In genomic region chr7:127180783-127181182, GRCm38 (mm10) we compare ENCODE assay signal across 18 mouse cellular contexts. TPM values are rescaled to one million over a fixed set of nuclear protein-coding genes. Genes with fewer than 3 reads are reported as not detected.
DNase-seq lines count a peak whose midpoint lies in the region; ATAC-seq and TF ChIP-seq lines count a peak whose summit lies in the region.
"Had no signal": no experiment of that assay in that cellular context is flagged by ENCODE, and none has a peak within 500 bp of the region (broad histone marks: within the 10 kb centered on the region; RNA-seq: fewer than 3 reads in every experiment).

No protein-coding gene starts in this region.

- TF ChIP-seq CTCF in spleen, adult 2 months (IDR thresholded peaks at IDR 0.05; ENCODE audit: extremely low read depth, insufficient read depth, insufficient read length, insufficient replicate concordance): no peak

- H3K27ac ChIP-seq in spleen, adult 2 months (ENCODE audit: insufficient read depth, low read length): peak overlapping the region; percentile 62
- H3K27ac ChIP-seq in forebrain, embryonic 10.5 days: no peak overlapping the region
- H3K27ac ChIP-seq: embryonic facial prominence, embryonic 12.5 days; heart, embryonic 13.5 days; stomach, postnatal 0 days had no signal

- 17% methylated on average over 2 of the region's 2 CpGs for WGBS in spleen, adult 2 months
- WGBS in forebrain, embryonic 10.5 days: 81% methylated on average over 2 of the region's 2 CpGs

- ATAC-seq in granulocyte monocyte progenitor cell, adult 5-6 weeks (replicated peaks; ENCODE audit: poor library complexity, severe bottlenecking): 0 out of 2 replicates have a peak, but pooled peaks have one; percentile 31
- ATAC-seq in neutrophil, adult 5-6 weeks (ENCODE audit: extremely low read depth, insufficient number of reproducible peaks, low FRiP score, poor library complexity, severe bottlenecking): peak; percentile 70
- ATAC-seq: midbrain, embryonic 16.5 days had no signal

- H3K4me3 ChIP-seq in spleen, adult 2 months (ENCODE audit: extremely low read depth, insufficient read depth, insufficient read length): no peak overlapping the region
- no peak overlapping the region for H3K4me3 ChIP-seq in forebrain, embryonic 10.5 days
- H3K4me3 ChIP-seq: embryonic facial prominence, embryonic 12.5 days; heart, embryonic 13.5 days had no signal

- peaks cover 13% of the 10 kb centered on the region; the same call in 1 of the 2 replicates for H3K4me1 ChIP-seq in spleen, adult 2 months (ENCODE audit: control insufficient read depth, insufficient read depth, insufficient read length)
- no peaks in the 10 kb centered on the region for H3K4me1 ChIP-seq in forebrain, embryonic 10.5 days
- H3K4me1 ChIP-seq: embryonic facial prominence, embryonic 12.5 days; heart, embryonic 13.5 days had no signal

- TF ChIP-seq POLR2A in spleen, adult 2 months (IDR thresholded peaks at IDR 0.05; ENCODE audit: low read depth, low read length): no peak

- no peaks in the 10 kb centered on the region for H3K36me3 ChIP-seq in spleen, adult 2 months (ENCODE audit: control insufficient read depth, insufficient read depth, low read length)
- H3K36me3 ChIP-seq in forebrain, embryonic 10.5 days (replicated peaks): no peaks in the 10 kb centered on the region
- H3K36me3 ChIP-seq: embryonic facial prominence, embryonic 12.5 days; heart, embryonic 13.5 days had no signal

- H3K9me3 ChIP-seq in forebrain, embryonic 10.5 days: no peaks in the 10 kb centered on the region
- H3K9me3 ChIP-seq: embryonic facial prominence, embryonic 12.5 days; heart, embryonic 13.5 days had no signal

- peak in 1 of 2 experiments; percentile 54 for DNase-seq in spleen, adult 2 months (ENCODE audit: low read depth in 1 of 2, low spot score in 2 of 2)
- no peak for DNase-seq in spleen, postnatal 4 days (ENCODE audit: low spot score in 2 of 2)
- DNase-seq in CD4-positive, CD25-positive, alpha-beta regulatory T cell, adult 2 months (ENCODE audit: low read depth, low spot score): peak; percentile 74
- no peak for DNase-seq in forebrain, embryonic 10.5 days (ENCODE audit: extremely low spot score, low spot score)
- DNase-seq in cerebellum, postnatal 36 days: no peak
- DNase-seq: adrenal gland, postnatal 10 days; cerebellum, adult 8-10 months; gastrocnemius, postnatal 25 days; kidney, postnatal 10 days; lung, adult 18-20 months had no signal

- H3K27me3 ChIP-seq in spleen, adult 2 months (ENCODE audit: control insufficient read depth, insufficient read depth, low read length): no peaks in the 10 kb centered on the region
- no peaks in the 10 kb centered on the region for H3K27me3 ChIP-seq in forebrain, embryonic 10.5 days (ENCODE audit: poor library complexity, severe bottlenecking)
- H3K27me3 ChIP-seq: embryonic facial prominence, embryonic 12.5 days; heart, embryonic 13.5 days; megakaryocyte, embryonic 14.5 days had no signal

RNA-seq across cellular contexts. Expression of gene Cd2bp2, which starts 15.1 kb away (rescaled TPM):
- 22.7 and 26.4 TPM in 2 replicates for polyA plus RNA-seq in spleen, adult 2 months (2012; rRNA removed)
- 21.1 and 44.7 TPM in 2 replicates for total RNA-seq in granulocyte monocyte progenitor cell, adult 5-6 weeks (2014; fragmentation: Nextera tagmentation)
- 44.1 and 58.2 TPM in 2 replicates for total RNA-seq in granulocyte monocyte progenitor cell, adult 5-6 weeks (2017)
- 54.4 and 58.3 TPM in 2 replicates for total RNA-seq in neutrophil, adult 5-6 weeks (2017)
- 111 and 114 TPM in 2 replicates for polyA plus RNA-seq in forebrain, embryonic 10.5 days (2016; fragmentation: Nextera tagmentation; extraction: Ambion mirVana)

RNA-seq across cellular contexts. Expression of gene Tbc1d10b, which starts 27.5 kb away (rescaled TPM):
- polyA plus RNA-seq in spleen, adult 2 months (2012; rRNA removed): 33.0 and 34.3 TPM in 2 replicates
- 27.0 and 33.2 TPM in 2 replicates for total RNA-seq in granulocyte monocyte progenitor cell, adult 5-6 weeks (2014; fragmentation: Nextera tagmentation)
- 26.2 and 35.0 TPM in 2 replicates for total RNA-seq in granulocyte monocyte progenitor cell, adult 5-6 weeks (2017)
- 92.2 and 99.7 TPM in 2 replicates for total RNA-seq in neutrophil, adult 5-6 weeks (2017)
- polyA plus RNA-seq in forebrain, embryonic 10.5 days (2016; fragmentation: Nextera tagmentation; extraction: Ambion mirVana): 27.3 and 29.2 TPM in 2 replicates

RNA-seq across cellular contexts. Expression of gene Mylpf, which starts 27.9 kb away (rescaled TPM):
- 1.2 and 5.2 TPM in 2 replicates for polyA plus RNA-seq in spleen, adult 2 months (2012; rRNA removed)
- 9.1 and 25.5 TPM in 2 replicates for total RNA-seq in granulocyte monocyte progenitor cell, adult 5-6 weeks (2014; fragmentation: Nextera tagmentation)
- 1.2 and 4.3 TPM in 2 replicates for total RNA-seq in granulocyte monocyte progenitor cell, adult 5-6 weeks (2017)
- 8.6 and 10.9 TPM in 2 replicates for total RNA-seq in neutrophil, adult 5-6 weeks (2017)
- polyA plus RNA-seq in forebrain, embryonic 10.5 days (2016; fragmentation: Nextera tagmentation; extraction: Ambion mirVana): 10.7 and 10.8 TPM in 2 replicates

RNA-seq across cellular contexts. Expression of gene Spn, which starts 43.2 kb away (rescaled TPM):
- 54.6 and 56.6 TPM in 2 replicates for polyA plus RNA-seq in spleen, adult 2 months (2012; rRNA removed)
- 123 and 159 TPM in 2 replicates for total RNA-seq in granulocyte monocyte progenitor cell, adult 5-6 weeks (2014; fragmentation: Nextera tagmentation)
- 293 and 356 TPM in 2 replicates for total RNA-seq in granulocyte monocyte progenitor cell, adult 5-6 weeks (2017)
- total RNA-seq in neutrophil, adult 5-6 weeks (2017): 66.1 and 71.7 TPM in 2 replicates
- 0.07 and 0.10 TPM in 2 replicates for polyA plus RNA-seq in forebrain, embryonic 10.5 days (2016; fragmentation: Nextera tagmentation; extraction: Ambion mirVana)
- polyA plus RNA-seq: embryonic facial prominence, embryonic 12.5 days; midbrain, embryonic 16.5 days; neural tube, embryonic 14.5 days had no signal

RNA-seq across cellular contexts. Expression of gene Zfp553, which starts 52.1 kb away (rescaled TPM):
- 9.2 and 12.9 TPM in 2 replicates for polyA plus RNA-seq in spleen, adult 2 months (2012; rRNA removed)
- total RNA-seq in granulocyte monocyte progenitor cell, adult 5-6 weeks (2014; fragmentation: Nextera tagmentation): 6.0 and 18.7 TPM in 2 replicates
- 11.4 and 12.0 TPM in 2 replicates for total RNA-seq in granulocyte monocyte progenitor cell, adult 5-6 weeks (2017)
- 17.9 and 18.5 TPM in 2 replicates for total RNA-seq in neutrophil, adult 5-6 weeks (2017)
- 74.7 and 78.3 TPM in 2 replicates for polyA plus RNA-seq in forebrain, embryonic 10.5 days (2016; fragmentation: Nextera tagmentation; extraction: Ambion mirVana)
